Mouse (Mus musculus) pancreas, adult 10 weeks (tissue): ENCODE data around the gene Mre11a. TPM values are rescaled to one million over a fixed set of nuclear protein-coding genes. Genes with fewer than 3 reads are reported as not detected.

Experiments used
- polyA plus RNA-seq: library from polyadenylated mRNA; stranded (reverse); fragments of 350-450 nt; fragmentation: Illumina TruSeq; extraction: RNeasy Lipid Tissue Mini Kit (QIAGEN cat#74804); gene quantifications from one replicate; pipeline ENCODE4 v1.2.3, GENCODE M21; 2015; ENCODE audit warnings: low read depth, low replicate concordance; ENCODE audit not compliant: insufficient read depth

Mre11a gene
- 3.4 TPM for polyA plus RNA-seq

DNA sequence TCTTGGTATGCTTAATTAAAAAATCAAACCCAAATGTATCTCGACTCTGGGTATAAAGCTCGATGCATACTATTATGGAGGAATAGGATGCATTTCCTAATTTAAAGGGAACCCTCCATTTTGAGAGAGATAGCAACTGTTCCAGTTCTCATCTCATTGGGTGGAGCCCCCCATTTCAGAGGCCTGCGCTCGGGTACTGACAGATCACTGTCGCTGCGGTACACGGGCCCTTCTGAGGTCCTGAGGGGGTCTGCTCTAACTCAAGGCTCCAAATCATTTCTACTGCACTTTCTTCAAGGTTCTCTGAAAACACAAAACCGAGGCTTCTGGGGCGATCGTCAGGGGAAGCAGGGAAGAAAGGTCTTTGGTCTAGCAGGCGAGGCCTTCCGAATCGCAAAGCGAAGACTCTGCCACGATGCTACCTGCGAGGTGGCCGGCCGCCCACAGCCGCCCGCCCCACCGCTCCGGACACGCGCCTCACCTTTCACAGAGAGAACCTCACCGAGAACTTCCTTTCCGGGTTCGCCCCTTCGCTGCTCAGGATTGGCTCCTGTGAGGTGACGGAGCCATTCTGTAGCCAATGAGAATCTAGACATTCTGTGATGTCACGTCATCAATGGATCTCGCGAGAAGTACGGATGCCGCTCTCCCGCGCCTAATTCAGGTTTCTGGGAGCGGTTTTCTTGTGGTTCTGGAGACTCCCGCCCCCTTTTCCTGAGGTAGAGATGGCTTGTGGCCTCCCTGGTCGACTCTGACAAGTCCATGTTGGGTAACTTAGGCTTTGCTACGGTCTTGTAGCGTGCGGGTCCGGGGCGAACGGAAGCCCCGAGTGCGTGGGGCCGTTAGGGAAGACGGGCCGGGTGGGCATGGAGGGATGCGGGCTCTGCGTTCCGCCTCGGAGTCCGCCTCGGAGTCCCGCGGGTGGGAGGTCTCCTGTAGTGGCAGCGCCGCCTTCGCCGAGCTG is at the start of gene Mre11a, which contains the start of gene Ankrd49:
Mre11a (plus strand) TSS at position 616 of the 964 bp plus-strand sequence.
Ankrd49 (minus strand) TSS at position 818 of the 964 bp plus-strand sequence.

DNA sequence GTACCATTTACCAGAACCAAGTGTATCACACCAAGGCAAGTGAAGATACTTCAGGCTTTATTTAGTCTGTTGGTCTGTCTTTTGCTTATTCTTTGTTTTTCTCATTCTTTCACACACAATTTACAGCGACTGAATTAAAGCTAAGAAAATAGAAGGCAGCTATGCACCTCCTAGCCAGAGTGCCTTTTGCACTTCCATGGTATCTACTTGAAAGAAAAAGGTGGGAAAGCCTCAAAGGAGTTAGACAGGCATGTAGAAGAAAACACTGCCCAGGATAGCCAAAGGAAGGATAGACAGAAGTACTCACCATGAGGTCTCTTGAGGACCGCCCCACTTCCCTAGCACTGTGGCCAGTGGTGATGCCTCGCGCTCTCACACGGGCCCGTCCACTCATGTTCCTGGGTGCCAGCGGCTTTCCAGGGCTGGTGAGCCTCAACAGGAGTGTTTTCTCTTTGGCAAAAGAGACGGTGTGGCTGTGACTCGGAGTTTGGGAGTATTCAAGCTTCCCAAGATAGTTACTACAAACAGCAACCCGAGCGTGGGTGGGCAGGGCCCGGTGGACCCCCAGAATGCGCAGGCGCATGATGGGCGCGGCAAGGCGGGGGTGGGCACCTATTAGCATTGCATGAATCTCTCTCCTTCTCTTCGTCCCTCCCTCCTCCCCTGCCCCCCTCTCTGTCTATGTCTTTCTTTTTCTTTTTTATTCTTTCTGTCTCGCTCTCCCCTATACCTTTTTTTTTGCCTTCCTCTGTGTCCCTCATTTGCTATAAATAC is 44.1 kb upstream of the Mre11a start, which contains the start of gene Piwil4:
Piwil4 (minus strand) TSS at position 583 of the 774 bp plus-strand sequence.

DNA sequence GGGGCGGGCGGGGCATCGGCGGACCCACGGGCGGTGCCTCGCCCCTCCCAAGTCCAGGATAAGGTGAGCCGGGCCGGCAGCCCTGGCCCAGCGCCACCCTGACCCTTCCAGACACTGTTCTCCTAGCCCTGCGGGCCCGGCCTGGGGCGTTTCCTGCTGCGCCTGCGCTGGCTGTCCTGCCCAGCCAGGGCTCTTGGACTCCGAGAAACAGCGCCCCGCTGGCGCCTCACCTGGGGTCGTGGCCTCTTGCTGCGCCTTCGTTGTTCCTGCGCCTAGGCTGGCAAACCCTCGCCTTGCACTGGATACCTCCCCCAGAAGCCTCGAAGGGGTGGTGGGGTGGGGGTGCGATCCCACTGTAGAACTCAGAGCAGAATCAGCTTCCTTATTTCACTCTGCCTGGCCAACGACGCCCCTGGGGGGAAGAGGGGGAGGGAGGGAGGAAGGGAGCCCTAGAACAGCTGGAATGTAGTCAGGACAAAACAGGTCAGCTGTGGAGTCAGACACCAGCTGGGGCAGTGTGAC is 32.4 kb upstream of the Mre11a start, which contains the start of gene Fut4:
Fut4 (minus strand) TSS at position 393 of the 522 bp plus-strand sequence.

DNA sequence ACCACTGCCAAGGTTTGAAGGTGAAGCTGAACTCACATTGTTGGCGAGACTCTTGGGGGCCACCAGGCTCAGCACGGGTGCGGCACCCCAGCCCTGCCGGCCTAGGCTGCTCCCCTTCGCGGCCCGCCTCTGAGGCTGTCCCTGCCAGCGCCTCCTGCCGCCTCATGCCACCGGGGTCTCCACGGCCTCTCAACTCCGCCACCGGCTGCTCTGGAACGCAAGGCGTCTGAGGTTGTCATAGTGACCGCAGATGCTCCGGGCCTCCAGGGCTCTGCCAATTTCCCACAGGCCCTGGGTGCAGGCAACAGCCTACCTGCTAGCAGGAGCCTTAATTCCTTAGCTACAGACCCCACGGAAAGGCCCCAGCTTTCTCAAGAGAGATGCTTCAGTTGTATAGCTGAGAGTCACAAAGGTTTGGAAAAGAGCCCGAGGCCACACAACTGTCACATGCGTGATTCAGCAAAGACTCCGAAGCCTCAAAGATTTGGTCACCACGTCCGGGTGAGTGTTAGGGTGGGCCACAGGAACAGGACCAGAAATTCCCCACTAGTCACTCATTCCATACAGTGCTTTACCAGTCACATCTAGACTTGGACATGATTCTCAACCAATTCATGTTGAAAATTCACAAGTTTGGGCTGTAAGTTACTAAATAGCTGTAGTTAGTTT is 13.5 kb upstream of the Mre11a start, which contains the start of gene 1700012B09Rik:
1700012B09Rik (minus strand) TSS at position 228 of the 669 bp plus-strand sequence.

DNA sequence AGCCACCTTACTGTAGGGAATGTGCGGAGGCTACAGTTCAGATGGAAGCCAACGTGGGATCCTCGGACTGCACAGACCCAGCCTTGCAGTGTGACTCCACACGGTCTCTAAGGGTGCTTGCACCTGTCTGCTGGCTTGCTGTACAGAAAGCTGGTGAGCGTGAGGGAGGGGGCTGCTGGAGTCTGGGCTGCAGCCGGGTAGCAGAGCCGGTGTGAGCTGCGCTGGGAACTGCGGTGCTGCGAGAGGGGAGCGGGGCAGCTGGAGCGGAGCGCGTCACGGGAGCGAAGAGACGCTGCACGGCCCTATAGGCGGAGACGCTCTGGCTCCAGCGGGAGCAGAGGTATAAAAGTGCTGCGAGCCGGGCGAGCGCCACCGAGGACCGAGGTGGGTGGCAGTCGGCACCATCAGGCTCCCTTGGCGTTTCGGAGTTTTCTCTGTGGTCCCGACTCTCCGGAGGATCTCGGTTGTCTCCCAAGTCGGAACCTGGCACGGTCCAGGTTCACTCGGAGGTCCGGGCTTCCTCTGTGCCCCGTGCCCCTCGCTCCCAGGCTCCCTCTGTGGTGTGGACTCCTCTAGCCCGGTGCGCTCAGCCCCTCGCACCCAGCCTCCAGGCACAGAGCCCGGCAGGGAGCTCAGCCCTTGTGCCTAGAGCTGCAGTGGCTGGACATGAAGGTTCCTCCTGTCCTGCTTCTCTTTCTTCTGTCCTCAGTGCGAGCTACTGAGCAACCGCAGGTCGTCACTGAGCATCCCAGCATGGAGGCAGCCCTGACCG is 75.6 kb downstream of the Mre11a start, which contains the start of gene Gpr83:
Gpr83 (plus strand) TSS at position 343 of the 772 bp plus-strand sequence.

Other genes with a start within 250 kb of the Mre11a start
- 10.3 TPM for gene Amotl1, start 139.6 kb upstream of the Mre11a start, polyA plus RNA-seq
- not detected for gene Piwil4, start 43.9 kb upstream of the Mre11a start, polyA plus RNA-seq
- gene Fut4, start 32.3 kb upstream of the Mre11a start, polyA plus RNA-seq = 0.78 TPM
- gene 1700012B09Rik, start 13.6 kb upstream of the Mre11a start, polyA plus RNA-seq = not detected
- 3.8 TPM for gene Ankrd49, start 202 bp downstream of the Mre11a start, polyA plus RNA-seq
- not detected for gene Gpr83, start 75.6 kb downstream of the Mre11a start, polyA plus RNA-seq
- not detected for gene Izumo1r, start 119.3 kb downstream of the Mre11a start, polyA plus RNA-seq